Mouse (Mus musculus) ES-Bruce4 (cell line): ENCODE measurements around the gene Rab31. TPM values are rescaled to one million over a fixed set of nuclear protein-coding genes. Genes with fewer than 3 reads are reported as not detected.

Experiments used
- H3K27ac ChIP-seq: 2 replicates; pipeline ENCODE4 v1.5.1; 2012; ENCODE audit warnings: low read length, inconsistent platforms; ENCODE audit not compliant: insufficient read depth
- H3K27me3 ChIP-seq: 2 replicates; pipeline ENCODE4 v1.6.1; 2012; ENCODE audit warnings: mild to moderate bottlenecking, low read length, inconsistent platforms; ENCODE audit not compliant: control insufficient read depth, poor library complexity, insufficient read depth, severe bottlenecking
- H3K36me3 ChIP-seq: 2 replicates; pipeline ENCODE4 v1.6.1; 2012; ENCODE audit warnings: inconsistent platforms, mild to moderate bottlenecking, low read length, moderate library complexity; ENCODE audit not compliant: control insufficient read depth, poor library complexity, insufficient read depth, severe bottlenecking
- H3K4me1 ChIP-seq: one replicate; pipeline ENCODE4 v1.8.1; 2011; ENCODE audit warnings: low read length; ENCODE audit not compliant: control insufficient read depth, insufficient read depth
- H3K4me3 ChIP-seq: 2 replicates; pipeline ENCODE4 v1.5.1; 2011; ENCODE audit warnings: low read depth, mild to moderate bottlenecking, low read length
- H3K9ac ChIP-seq: 2 replicates; pipeline ENCODE4 v1.6.1; 2012; ENCODE audit warnings: low read depth, mild to moderate bottlenecking, inconsistent platforms; ENCODE audit not compliant: poor library complexity, severe bottlenecking
- H3K9me3 ChIP-seq: replicated peaks from 2 replicates; pipeline ENCODE4 v1.6.1; 2012; ENCODE audit warnings: mild to moderate bottlenecking, low read length, inconsistent platforms; ENCODE audit not compliant: control insufficient read depth, poor library complexity, insufficient read depth, severe bottlenecking
- CTCF ChIP-seq: IDR thresholded peaks from one replicate; pipeline ENCODE4 v1.8.1; 2011; ENCODE audit warnings: low read depth, low read length
- EP300 ChIP-seq: IDR thresholded peaks from 2 replicates; pipeline ENCODE4 v1.6.1; 2011; ENCODE audit warnings: low read depth, low read length; ENCODE audit not compliant: insufficient read depth
- POLR2A ChIP-seq: IDR thresholded peaks from one replicate; pipeline ENCODE4 v1.8.1; 2011; ENCODE audit warnings: low read length; ENCODE audit not compliant: insufficient read depth
- polyA plus RNA-seq: library from polyadenylated mRNA; stranded (reverse); fragments of >200 nt; gene quantifications from 2 replicates; pipeline ENCODE4 v1.2.4, GENCODE M21; 2011; ENCODE audit warnings: low read depth; ENCODE audit not compliant: missing spikeins, insufficient read depth, insufficient read length

Gene Rab31
- polyA plus RNA-seq, 1 experiment, result 18.7 TPM

DNA sequence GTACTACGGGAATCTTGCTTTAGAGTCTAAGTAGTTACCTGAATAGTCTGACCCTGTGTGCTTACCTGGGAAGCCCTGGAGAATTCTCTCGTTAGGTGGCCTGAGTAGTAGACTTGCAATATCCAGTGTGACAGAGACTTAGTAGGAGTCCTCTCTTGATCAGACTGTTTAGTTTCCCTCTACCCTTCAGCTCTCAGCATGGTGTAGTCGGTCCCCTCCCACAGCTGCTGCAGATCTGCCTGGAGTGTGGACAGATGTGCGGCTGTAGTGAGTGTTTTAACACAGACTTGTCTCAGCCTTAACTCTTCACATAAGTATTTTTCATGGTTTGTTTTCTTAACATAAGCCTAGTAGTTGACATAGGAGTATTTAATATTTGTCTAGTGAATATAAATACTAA, 29.5 kb upstream of the Rab31 start:
- no peak overlapping the region for H3K27ac ChIP-seq
- H3K4me1 ChIP-seq, result peaks cover 1% of the 10 kb centered on the region
- 0 out of 2 replicates have a peak, but pooled peaks cover 3% of the 10 kb centered on the region for H3K36me3 ChIP-seq
- no peak overlapping the region for H3K9ac ChIP-seq
- H3K9me3 ChIP-seq, result no peaks in the 10 kb centered on the region
- no peak overlapping the region for H3K4me3 ChIP-seq
- TF ChIP-seq CTCF (no peak), EP300 (no peak), POLR2A (no peak)
- no peaks in the 10 kb centered on the region for H3K27me3 ChIP-seq

DNA sequence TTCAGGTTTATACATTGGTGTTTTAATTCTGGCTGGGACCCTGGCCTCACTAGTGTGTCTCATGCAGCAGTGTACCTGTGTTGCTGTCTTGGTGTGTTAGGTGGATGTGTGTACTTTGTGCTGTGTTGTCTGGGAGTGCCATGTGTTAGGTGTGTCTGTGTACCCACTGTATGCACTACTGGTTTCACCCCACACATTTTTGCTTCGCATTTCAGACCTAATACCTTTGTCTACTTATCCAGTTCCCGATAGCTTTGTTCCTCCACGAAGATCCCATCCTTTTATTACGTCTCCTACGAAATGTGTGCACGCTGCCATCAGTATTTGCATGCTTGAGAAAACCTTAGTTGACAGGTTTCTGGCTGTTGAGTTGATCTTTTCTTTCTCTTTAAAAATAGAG, 27.9 kb upstream of the Rab31 start:
- Histone ChIP-seq H3K9ac (no peak overlapping the region), H3K36me3 (0 out of 2 replicates have a peak, but pooled peaks cover 3% of the 10 kb centered on the region), H3K9me3 (no peaks in the 10 kb centered on the region), H3K27me3 (no peaks in the 10 kb centered on the region), H3K27ac (no peak overlapping the region), H3K4me1 (peaks cover 1% of the 10 kb centered on the region), H3K4me3 (no peak overlapping the region)
- TF ChIP-seq CTCF (no peak), POLR2A (no peak), EP300 (no peak)

DNA sequence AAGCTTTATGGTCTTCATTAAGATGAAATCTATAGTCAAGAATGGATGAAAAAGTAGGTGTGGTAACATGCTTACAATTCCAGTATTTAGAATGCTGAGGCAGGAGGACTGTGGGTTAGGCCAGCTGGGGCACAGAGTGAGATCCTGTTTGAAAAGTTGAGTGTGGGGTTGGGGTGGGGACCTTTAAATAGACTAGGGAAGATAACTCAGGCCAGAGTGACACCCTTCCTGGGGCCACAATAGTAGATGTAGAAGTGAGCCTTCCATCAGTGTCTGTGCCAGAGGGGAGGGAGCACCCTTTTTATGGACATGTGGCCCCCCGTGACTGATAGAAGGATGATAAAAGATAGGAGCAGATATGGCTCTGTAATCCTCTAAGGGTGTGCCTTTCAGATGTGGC, 26.8 kb upstream of the Rab31 start:
- H3K9ac ChIP-seq, result no peak overlapping the region
- no peak for TF ChIP-seq CTCF
- no peak for TF ChIP-seq POLR2A
- TF ChIP-seq EP300, result no peak
- H3K27me3 ChIP-seq, result no peaks in the 10 kb centered on the region
- H3K4me1 ChIP-seq, result peaks cover 6% of the 10 kb centered on the region
- no peak overlapping the region for H3K4me3 ChIP-seq
- H3K36me3 ChIP-seq, result 0 out of 2 replicates have a peak, but pooled peaks cover 1% of the 10 kb centered on the region
- no peaks in the 10 kb centered on the region for H3K9me3 ChIP-seq
- no peak overlapping the region for H3K27ac ChIP-seq

DNA sequence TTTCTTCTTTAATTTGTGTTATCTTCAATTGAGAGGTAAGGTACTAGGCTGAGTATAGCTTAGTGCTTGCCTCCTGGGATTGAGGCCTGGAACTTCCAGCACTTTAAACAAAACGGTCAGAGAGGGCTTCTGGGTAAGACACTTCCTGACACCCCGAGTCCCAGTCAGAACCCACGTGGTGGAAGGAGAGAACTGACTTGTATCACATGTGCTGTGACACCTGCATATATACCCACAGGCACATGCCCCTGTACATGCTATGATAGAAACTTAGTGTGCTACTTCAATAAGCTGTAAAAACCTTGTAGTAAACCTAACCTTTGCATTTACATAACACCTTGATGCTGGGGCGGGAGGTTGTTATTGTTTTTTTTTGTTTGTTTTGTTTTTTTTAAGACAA, 25.9 kb upstream of the Rab31 start:
- no peaks in the 10 kb centered on the region for H3K9me3 ChIP-seq
- H3K36me3 ChIP-seq, result no peaks in the 10 kb centered on the region
- no peak overlapping the region for H3K27ac ChIP-seq
- TF ChIP-seq EP300, result no peak
- TF ChIP-seq CTCF, result no peak
- TF ChIP-seq POLR2A, result no peak
- H3K4me3 ChIP-seq, result no peak overlapping the region
- H3K27me3 ChIP-seq, result no peaks in the 10 kb centered on the region
- no peak overlapping the region for H3K9ac ChIP-seq
- peaks cover 6% of the 10 kb centered on the region for H3K4me1 ChIP-seq

DNA sequence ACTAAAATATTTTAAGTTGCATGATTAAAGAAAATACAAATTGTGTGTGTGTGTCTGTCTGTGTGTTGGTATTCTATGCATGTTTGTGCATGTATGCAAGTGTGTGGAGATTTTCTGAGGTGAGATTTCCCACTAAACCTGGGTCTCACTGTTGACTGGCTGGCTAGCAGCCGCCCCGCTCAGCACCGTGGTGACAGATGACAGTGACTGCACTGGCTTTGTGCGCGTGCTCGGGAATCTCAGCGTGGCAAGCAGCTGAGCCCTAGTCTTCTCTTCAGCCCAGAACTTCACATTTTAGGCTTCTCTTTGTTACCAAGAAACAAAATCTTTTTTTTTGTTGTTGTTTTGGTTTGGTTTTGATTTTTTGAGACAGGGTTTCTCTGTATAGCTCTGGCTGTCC, 23.5 kb upstream of the Rab31 start:
- no peaks in the 10 kb centered on the region for H3K9me3 ChIP-seq
- H3K4me3 ChIP-seq, result no peak overlapping the region
- H3K4me1 ChIP-seq, result peaks cover 6% of the 10 kb centered on the region
- H3K27ac ChIP-seq, result no peak overlapping the region
- TF ChIP-seq CTCF, result no peak
- TF ChIP-seq EP300, result no peak
- TF ChIP-seq POLR2A, result no peak
- H3K36me3 ChIP-seq, result no peaks in the 10 kb centered on the region
- no peak overlapping the region for H3K9ac ChIP-seq
- H3K27me3 ChIP-seq, result no peaks in the 10 kb centered on the region

DNA sequence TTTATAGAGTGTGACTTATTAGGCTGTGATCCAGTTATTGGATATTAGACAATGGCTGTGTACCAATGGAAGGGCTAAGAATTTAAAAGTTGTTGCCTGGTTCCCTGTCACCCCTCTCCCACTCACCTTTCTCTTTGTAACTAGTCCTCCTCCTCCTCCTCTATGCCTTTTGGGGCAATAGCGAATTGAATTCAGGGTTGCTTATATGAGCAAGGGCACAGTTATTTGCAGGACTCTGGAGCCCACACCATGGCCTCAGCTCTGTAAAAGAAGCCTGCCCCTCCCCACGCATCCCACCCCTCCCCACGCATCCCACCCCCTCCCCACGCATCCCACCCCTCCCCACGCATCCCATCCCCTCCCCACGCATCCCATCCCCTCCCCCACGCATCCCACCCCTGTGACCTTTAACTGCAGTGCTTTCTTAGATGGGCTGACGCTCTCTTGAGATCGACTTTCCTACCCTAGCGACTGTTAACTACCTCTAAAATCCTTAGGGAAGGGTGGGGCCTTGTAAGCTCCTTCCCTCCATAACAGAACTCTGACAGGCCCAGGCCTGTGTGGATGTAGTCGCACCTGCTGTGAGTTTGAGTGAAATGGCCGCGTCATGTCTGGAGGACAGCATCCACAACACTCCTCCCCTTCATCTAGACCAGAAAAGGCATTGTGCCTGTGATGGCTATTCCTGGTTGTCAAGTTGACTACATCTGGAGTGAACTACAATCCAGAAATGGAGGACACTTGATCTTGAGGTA, 21.7 kb upstream of the Rab31 start:
- H3K36me3 ChIP-seq, result no peaks in the 10 kb centered on the region
- no peak overlapping the region for H3K9ac ChIP-seq
- no peaks in the 10 kb centered on the region for H3K27me3 ChIP-seq
- H3K4me1 ChIP-seq, result peaks cover 6% of the 10 kb centered on the region
- H3K4me3 ChIP-seq, result no peak overlapping the region
- TF ChIP-seq EP300 (no peak), POLR2A (no peak), CTCF (no peak)
- peak overlapping the region; percentile 65 for H3K27ac ChIP-seq
- no peaks in the 10 kb centered on the region for H3K9me3 ChIP-seq
